Comparison of ENCODE assay signal across 8 mouse cellular contexts in the genomic region with DNA sequence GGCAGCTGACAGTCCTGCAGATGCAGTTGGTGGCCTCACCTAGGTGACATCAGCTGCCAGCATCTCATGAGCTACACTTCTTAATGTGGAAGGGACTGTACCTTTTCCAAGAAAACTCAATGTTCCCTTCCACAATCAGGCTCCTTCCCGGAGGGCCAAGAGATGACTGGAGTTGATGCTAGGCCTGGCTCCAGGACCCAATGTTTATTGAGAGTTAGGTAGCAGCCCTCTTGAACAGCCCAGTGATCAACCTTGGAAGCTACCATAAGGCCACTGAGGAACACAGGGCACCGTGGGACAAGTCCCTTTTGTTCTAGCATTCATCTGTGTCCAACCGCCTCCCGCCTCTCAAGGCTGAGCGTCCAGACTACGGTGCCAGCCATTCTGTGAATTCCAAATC. TPM values are rescaled to one million over a fixed set of nuclear protein-coding genes. Genes with fewer than 3 reads are reported as not detected.
DNase-seq lines count a peak whose midpoint lies in the region; ATAC-seq and TF ChIP-seq lines count a peak whose summit lies in the region.

No protein-coding gene starts in this region.

- peak overlapping the region; percentile 100 for H3K9ac ChIP-seq in embryonic facial prominence, embryonic 14.5 days (ENCODE audit: low read depth, low read length)
- peak overlapping the region; percentile 98; the same call in 1 of the 2 replicates for H3K9ac ChIP-seq in intestine, embryonic 14.5 days (ENCODE audit: low read length)

- H3K4me2 ChIP-seq in embryonic facial prominence, embryonic 14.5 days (ENCODE audit: low read depth, low read length): peak overlapping the region; percentile 77
- H3K4me2 ChIP-seq in intestine, embryonic 14.5 days (ENCODE audit: low read length): peak overlapping the region; percentile 76
- peak overlapping the region; percentile 85 for H3K4me2 ChIP-seq in myocyte (ENCODE audit: low read depth)

- DNase-seq in left cerebral cortex, adult 2 months (ENCODE audit: extremely low spot score in 1 of 2, low spot score in 2 of 2): no peak
- DNase-seq in left cerebral cortex, adult 8-10 months (ENCODE audit: low spot score in 2 of 2): no peak
- no peak for DNase-seq in embryonic facial prominence, embryonic 14.5 days (ENCODE audit: low spot score)
- no peak for DNase-seq in intestine, embryonic 14.5 days (ENCODE audit: low spot score)
- no peak for DNase-seq in layer of hippocampus, postnatal 25 days (ENCODE audit: extremely low spot score in 1 of 2, low spot score in 1 of 2)
- DNase-seq in urinary bladder, postnatal 10 days (ENCODE audit: low spot score): no peak

- TF ChIP-seq CTCF in left cerebral cortex, adult 2 months (IDR thresholded peaks at IDR 0.05): no peak

- peaks cover 9% of the 10 kb centered on the region for H3K79me2 ChIP-seq in myocyte (ENCODE audit: control insufficient read depth, insufficient read depth)

- peak overlapping the region; percentile 90 for H3ac ChIP-seq in myocyte (ENCODE audit: control insufficient read depth, insufficient read length)

- intact Hi-C loops in left cerebral cortex, adult 2 months (cut with DNase I): no loop called here

- ATAC-seq in embryonic facial prominence, embryonic 14.5 days (ENCODE audit: low read depth): no peak
- no peak for ATAC-seq in intestine, embryonic 14.5 days (replicated peaks; ENCODE audit: low FRiP score, low TSS enrichment, low read depth)
- no peak for ATAC-seq in monocyte, adult 5-6 weeks (replicated peaks; ENCODE audit: insufficient number of reproducible peaks, low FRiP score, low TSS enrichment, poor library complexity, severe bottlenecking)

- peak overlapping the region; percentile 97 for H3K27ac ChIP-seq in left cerebral cortex, adult 2 months
- H3K27ac ChIP-seq in embryonic facial prominence, embryonic 14.5 days (replicated peaks; ENCODE audit: low read depth, low read length): no peak overlapping the region
- H3K27ac ChIP-seq in intestine, embryonic 14.5 days (ENCODE audit: low read depth): no peak overlapping the region

- no peaks in the 10 kb centered on the region for H3K9me3 ChIP-seq in embryonic facial prominence, embryonic 14.5 days (ENCODE audit: control insufficient read depth, low read length)
- no peaks in the 10 kb centered on the region for H3K9me3 ChIP-seq in intestine, embryonic 14.5 days (ENCODE audit: control insufficient read depth, low read length)

- 0 out of 2 replicates have a peak, but pooled peaks cover 8% of the 10 kb centered on the region for H3K4me1 ChIP-seq in embryonic facial prominence, embryonic 14.5 days (ENCODE audit: control insufficient read depth, insufficient read depth, low read length)
- peaks cover 13% of the 10 kb centered on the region for H3K4me1 ChIP-seq in intestine, embryonic 14.5 days (replicated peaks; ENCODE audit: control insufficient read depth, insufficient read depth, low read length)

- WGBS in embryonic facial prominence, embryonic 14.5 days: 89% methylated on average over 6 of the region's 6 CpGs
- 84% methylated on average over 6 of the region's 6 CpGs for WGBS in intestine, embryonic 14.5 days

- peak overlapping the region; percentile 76 for H3K4me3 ChIP-seq in left cerebral cortex, adult 2 months
- H3K4me3 ChIP-seq in embryonic facial prominence, embryonic 14.5 days (ENCODE audit: low read depth, low read length): peak overlapping the region; percentile 96
- peak overlapping the region; percentile 74 for H3K4me3 ChIP-seq in intestine, embryonic 14.5 days (ENCODE audit: low read depth, low read length)
- H3K4me3 ChIP-seq in myocyte: peak overlapping the region; percentile 73

- no peak for TF ChIP-seq POLR2A in myocyte (IDR thresholded peaks at IDR 0.05; ENCODE audit: insufficient read length, low read depth)

- H3K36me3 ChIP-seq in embryonic facial prominence, embryonic 14.5 days (ENCODE audit: control insufficient read depth, insufficient read depth, low read length): peaks cover 21% of the 10 kb centered on the region
- peaks cover 17% of the 10 kb centered on the region for H3K36me3 ChIP-seq in intestine, embryonic 14.5 days (ENCODE audit: control insufficient read depth, insufficient read depth, low read length)
- H3K36me3 ChIP-seq in myocyte (ENCODE audit: control insufficient read depth, insufficient read depth): peaks cover 12% of the 10 kb centered on the region

- no peaks in the 10 kb centered on the region for H3K27me3 ChIP-seq in embryonic facial prominence, embryonic 14.5 days (replicated peaks; ENCODE audit: control insufficient read depth, insufficient read depth, low read length)
- H3K27me3 ChIP-seq in intestine, embryonic 14.5 days (replicated peaks; ENCODE audit: control insufficient read depth, insufficient read depth, low read length): no peaks in the 10 kb centered on the region
- no peaks in the 10 kb centered on the region for H3K27me3 ChIP-seq in myocyte (ENCODE audit: control insufficient read depth, insufficient read depth, insufficient read length)

TF ChIP-seq in myocyte, 11 proteins besides CTCF, POLR2A, EP300 and RAD21:
- TF ChIP-seq POLR2AphosphoS2 (IDR thresholded peaks at IDR 0.05; ENCODE audit: insufficient read length, low read depth) (no peak), TCF12 (IDR thresholded peaks at IDR 0.05; ENCODE audit: insufficient read depth, poor library complexity, severe bottlenecking) (no peak), CEBPB (IDR thresholded peaks at IDR 0.05; ENCODE audit: insufficient read depth, poor library complexity, severe bottlenecking) (no peak), REST (IDR thresholded peaks at IDR 0.05; ENCODE audit: insufficient read depth, insufficient read length) (no peak), MYOG (IDR thresholded peaks at IDR 0.05; ENCODE audit: control insufficient read depth in 1 of 3, insufficient read depth in 1 of 3, insufficient read length in 2 of 3, low read depth in 2 of 3) (no peak), SRF (IDR thresholded peaks at IDR 0.05; ENCODE audit: control insufficient read depth, insufficient read length, low read depth) (no peak), MYOD1 (IDR thresholded peaks at IDR 0.05; ENCODE audit: control insufficient read depth in 1 of 3, insufficient read length in 2 of 3, low read depth in 2 of 3) (no peak), E2F4 (IDR thresholded peaks at IDR 0.05; ENCODE audit: insufficient read depth) (no peak), TCF3 (IDR thresholded peaks at IDR 0.05; ENCODE audit: insufficient read length, low read depth) (no peak), USF1 (IDR thresholded peaks at IDR 0.05; ENCODE audit: low read depth) (no peak), MAX (IDR thresholded peaks at IDR 0.05; ENCODE audit: low read depth) (no peak)

RNA-seq across cellular contexts. Expression of gene Tbc1d9b, which starts 1.1 kb away (rescaled TPM):
- 100 to 1,000 TPM; 118 to 124 TPM for total RNA-seq in left cerebral cortex, adult 2 months (2021)
- 100 to 1,000 TPM; 125 to 140 (median 133) TPM for total RNA-seq in left cerebral cortex, adult 8-10 months (2022)
- 40.1 and 44.0 TPM in 2 replicates for polyA plus RNA-seq in embryonic facial prominence, embryonic 14.5 days (2014; fragmentation: Nextera tagmentation; extraction: Ambion mirVana)
- 37.3 and 41.4 TPM in 2 replicates for polyA plus RNA-seq in intestine, embryonic 14.5 days (2014; fragmentation: Nextera tagmentation; extraction: Ambion mirVana)
- polyA plus RNA-seq in myocyte (2012; fragmentation: generic; extraction: Trizol): 36.6 TPM
- total RNA-seq in layer of hippocampus, postnatal 25 days (2021): 100 to 1,000 TPM; 103 to 106 TPM
- total RNA-seq in monocyte, adult 5-6 weeks (2017): 34.9 to 89.4 TPM (median 86.4 TPM) in 3 replicates

RNA-seq across cellular contexts. Expression of gene Mrnip, which starts 42.0 kb away (rescaled TPM):
- 10 to 100 TPM; 13.3 to 14.2 TPM for total RNA-seq in left cerebral cortex, adult 2 months (2021)
- total RNA-seq in left cerebral cortex, adult 8-10 months (2022): 10 to 100 TPM; 14.4 to 19.1 (median 15.7) TPM
- polyA plus RNA-seq in embryonic facial prominence, embryonic 14.5 days (2014; fragmentation: Nextera tagmentation; extraction: Ambion mirVana): 17.7 and 19.8 TPM in 2 replicates
- polyA plus RNA-seq in intestine, embryonic 14.5 days (2014; fragmentation: Nextera tagmentation; extraction: Ambion mirVana): 15.6 and 18.1 TPM in 2 replicates
- polyA plus RNA-seq in myocyte (2012; fragmentation: generic; extraction: Trizol): 7.8 TPM
- 10 to 100 TPM; 15.1 to 16.2 TPM for total RNA-seq in layer of hippocampus, postnatal 25 days (2021)
- total RNA-seq in monocyte, adult 5-6 weeks (2017): 2.0 to 4.1 TPM (median 3.3 TPM) in 3 replicates
